Mouse (Mus musculus) heart, postnatal 4 days (tissue): ENCODE results near the gene Taok3. TPM values are rescaled to one million over a fixed set of nuclear protein-coding genes. Genes with fewer than 3 reads are reported as not detected.
A peak's percentile ranks its signal among the peaks of the same experiment; 100 is the strongest.

Source experiments
- DNase-seq: peaks from one replicate; pipeline ENCODE4 v3.0.0; 2021
- total RNA-seq, 2 experiments: library from RNA; stranded (reverse); gene quantifications; 2 replicates each; pipeline ENCODE4 v1.2.3; 2021

Gene Taok3
- total RNA-seq, 2 experiments from 2014 or later, result 8.6 to 10.5 TPM

- DNase-seq, result no peak
These were observed 27.5 kb downstream of the Taok3 start for GRCm38 (mm10) chr5:117147187-117148095.

GRCm38 (mm10) chr5:117149054-117149942, 29.4 kb downstream of the Taok3 start:
- no peak for DNase-seq

- DNase-seq, result no peak
These were observed 30.1 kb downstream of the Taok3 start for GRCm38 (mm10) chr5:117150068-117150467.

GRCm38 (mm10) chr5:117152944-117153343, 33.0 kb downstream of the Taok3 start:
- no peak for DNase-seq

- peak; percentile 52 for DNase-seq
These were observed 33.7 kb downstream of the Taok3 start for GRCm38 (mm10) chr5:117153527-117154091.

GRCm38 (mm10) chr5:117158335-117159018, 38.5 kb downstream of the Taok3 start:
- DNase-seq, result no peak

GRCm38 (mm10) chr5:117159326-117159725, 39.4 kb downstream of the Taok3 start:
- DNase-seq, result no peak

GRCm38 (mm10) chr5:117159805-117160291, 39.9 kb downstream of the Taok3 start:
- no peak for DNase-seq

GRCm38 (mm10) chr5:117160499-117160898, 40.6 kb downstream of the Taok3 start:
- no peak for DNase-seq

GRCm38 (mm10) chr5:117163790-117164189, 43.9 kb downstream of the Taok3 start:
- no peak for DNase-seq

- no peak for DNase-seq
These were observed 44.6 kb downstream of the Taok3 start for GRCm38 (mm10) chr5:117164516-117164915.

GRCm38 (mm10) chr5:117164923-117165322, 45.0 kb downstream of the Taok3 start:
- no peak for DNase-seq

GRCm38 (mm10) chr5:117165946-117166345, 46.0 kb downstream of the Taok3 start:
- no peak for DNase-seq

GRCm38 (mm10) chr5:117166811-117167365, 47.0 kb downstream of the Taok3 start:
- no peak for DNase-seq

GRCm38 (mm10) chr5:117168351-117169100, 48.6 kb downstream of the Taok3 start:
- no peak for DNase-seq

- DNase-seq, result no peak
These were observed 54.1 kb downstream of the Taok3 start for GRCm38 (mm10) chr5:117174057-117174456.

GRCm38 (mm10) chr5:117175896-117176295, 56.0 kb downstream of the Taok3 start:
- no peak for DNase-seq

GRCm38 (mm10) chr5:117178079-117178478, 58.1 kb downstream of the Taok3 start:
- DNase-seq, result no peak

- no peak for DNase-seq
These were observed 58.6 kb downstream of the Taok3 start for GRCm38 (mm10) chr5:117178486-117178885.

- DNase-seq, result no peak
These were observed 62.0 kb downstream of the Taok3 start for GRCm38 (mm10) chr5:117181921-117182320.

- DNase-seq, result no peak
These were observed 62.5 kb downstream of the Taok3 start for GRCm38 (mm10) chr5:117182411-117182810.
